ENCODE assay signal across 14 mouse cellular contexts in genomic region chr13:15542053-15542452, GRCm38 (mm10).
A peak's percentile ranks its signal among the peaks of the same experiment; 100 is the strongest.
DNase-seq lines count a peak whose midpoint lies in the region; ATAC-seq lines count a peak whose summit lies in the region.
"Had no signal": no experiment of that assay in that cellular context is flagged by ENCODE, and none has a peak within 500 bp of the region (broad histone marks: within the 10 kb centered on the region; RNA-seq: fewer than 3 reads in every experiment).

No protein-coding gene starts in this region.

- H3K27me3 ChIP-seq in lung, embryonic 16.5 days (ENCODE audit: control insufficient read depth, insufficient read depth, low read depth, low read length), result no peaks in the 10 kb centered on the region
- H3K27me3 ChIP-seq in hindbrain, embryonic 14.5 days (ENCODE audit: control insufficient read depth, insufficient read depth, low read length), result no peaks in the 10 kb centered on the region
- no peaks in the 10 kb centered on the region for H3K27me3 ChIP-seq in neural tube, embryonic 13.5 days
- H3K27me3 ChIP-seq: embryonic facial prominence, embryonic 12.5 days; liver, embryonic 12.5 days had no signal

- no peaks in the 10 kb centered on the region for H3K9me3 ChIP-seq in lung, embryonic 16.5 days (ENCODE audit: control insufficient read depth, low read length)
- no peaks in the 10 kb centered on the region for H3K9me3 ChIP-seq in hindbrain, embryonic 14.5 days (ENCODE audit: control insufficient read depth, low read length)
- H3K9me3 ChIP-seq in neural tube, embryonic 13.5 days, result no peaks in the 10 kb centered on the region
- H3K9me3 ChIP-seq: embryonic facial prominence, embryonic 12.5 days; liver, embryonic 12.5 days had no signal

- no peak overlapping the region for H3K4me3 ChIP-seq in lung, embryonic 16.5 days (ENCODE audit: low read length)
- H3K4me3 ChIP-seq in hindbrain, embryonic 14.5 days (replicated peaks; ENCODE audit: low read length), result no peak overlapping the region
- no peak overlapping the region for H3K4me3 ChIP-seq in neural tube, embryonic 13.5 days
- H3K4me3 ChIP-seq: embryonic facial prominence, embryonic 12.5 days; liver, embryonic 12.5 days; myocyte had no signal

- no peak for DNase-seq in lung, postnatal 36 days
- peak; percentile 85 for DNase-seq in embryo, embryonic 10.5 days (ENCODE audit: low spot score)
- DNase-seq in hindbrain, embryonic 14.5 days (ENCODE audit: low spot score), result no peak
- no peak for DNase-seq in layer of hippocampus, postnatal 14 days (ENCODE audit: low spot score in 2 of 2)
- no peak for DNase-seq in right cerebral cortex, adult 18-20 months
- DNase-seq: heart, adult 18-20 months; thymus, postnatal 36 days had no signal

- H3K4me1 ChIP-seq in lung, embryonic 16.5 days (replicated peaks; ENCODE audit: control insufficient read depth, insufficient read depth, low read length), result peaks cover 54% of the 10 kb centered on the region
- H3K4me1 ChIP-seq in hindbrain, embryonic 14.5 days (replicated peaks; ENCODE audit: control insufficient read depth, insufficient read depth, low read length), result peaks cover 44% of the 10 kb centered on the region
- peaks cover 72% of the 10 kb centered on the region for H3K4me1 ChIP-seq in neural tube, embryonic 13.5 days (replicated peaks)
- H3K4me1 ChIP-seq: liver, embryonic 12.5 days had no signal

- no peaks in the 10 kb centered on the region for H3K36me3 ChIP-seq in lung, embryonic 16.5 days (ENCODE audit: control insufficient read depth, insufficient read depth, low read length)
- H3K36me3 ChIP-seq in hindbrain, embryonic 14.5 days (replicated peaks; ENCODE audit: control insufficient read depth, insufficient read depth), result no peaks in the 10 kb centered on the region
- no peaks in the 10 kb centered on the region for H3K36me3 ChIP-seq in neural tube, embryonic 13.5 days
- H3K36me3 ChIP-seq: embryonic facial prominence, embryonic 12.5 days; liver, embryonic 12.5 days had no signal

- peak; percentile 61 for ATAC-seq in lung, embryonic 16.5 days (ENCODE audit: low read depth)
- ATAC-seq in hindbrain, embryonic 14.5 days (ENCODE audit: low FRiP score), result peak; percentile 42; the same call in 1 of the 2 replicates
- ATAC-seq in neural tube, embryonic 13.5 days (ENCODE audit: low read depth), result peak; percentile 37
- ATAC-seq in megakaryocyte-erythroid progenitor cell, adult 5-6 weeks (replicated peaks; ENCODE audit: low FRiP score, low TSS enrichment, poor library complexity, severe bottlenecking), result no peak
- ATAC-seq: inflammation-experienced regulatory T-cells, adult 6 months; liver, embryonic 12.5 days had no signal

- 19% methylated on average over 5 of the region's 5 CpGs for WGBS in lung, embryonic 16.5 days
- WGBS in hindbrain, embryonic 14.5 days, result 4% methylated on average over 5 of the region's 5 CpGs
- WGBS in neural tube, embryonic 13.5 days, result 3% methylated on average over 5 of the region's 5 CpGs

- H3K27ac ChIP-seq in lung, embryonic 16.5 days (ENCODE audit: low read length), result peak overlapping the region; percentile 40; the same call in 1 of the 2 replicates
- no peak overlapping the region for H3K27ac ChIP-seq in hindbrain, embryonic 14.5 days
- 0 out of 2 replicates have a peak overlapping the region, but pooled peaks have one; percentile 0 for H3K27ac ChIP-seq in neural tube, embryonic 13.5 days (replicated peaks)
- H3K27ac ChIP-seq: embryonic facial prominence, embryonic 12.5 days; liver, embryonic 12.5 days had no signal

- H3K9ac ChIP-seq in lung, embryonic 16.5 days (ENCODE audit: low read length), result no peak overlapping the region
- no peak overlapping the region for H3K9ac ChIP-seq in hindbrain, embryonic 14.5 days
- peak overlapping the region; percentile 34; the same call in 1 of the 2 replicates for H3K9ac ChIP-seq in neural tube, embryonic 13.5 days
- H3K9ac ChIP-seq: embryonic facial prominence, embryonic 12.5 days; liver, embryonic 12.5 days had no signal

- H3K4me2 ChIP-seq in lung, embryonic 16.5 days (ENCODE audit: low read depth, low read length), result peak overlapping the region; percentile 36; the same call in 1 of the 2 replicates
- H3K4me2 ChIP-seq in hindbrain, embryonic 14.5 days (replicated peaks), result no peak overlapping the region
- H3K4me2 ChIP-seq in neural tube, embryonic 13.5 days, result peak overlapping the region; percentile 13
- H3K4me2 ChIP-seq: embryonic facial prominence, embryonic 12.5 days; liver, embryonic 12.5 days had no signal
